Mouse (Mus musculus): ENCODE data around the gene Hbs1l.

Hbs1l gene

GRCm38 (mm10) chr10:21295759-21296621, at the start of gene Hbs1l:
Hbs1l (plus strand) TSS chr10:21295979.
- peak; percentile 94 for DNase-seq (ENCODE audit: low read depth, low spot score)

- no peak for DNase-seq (ENCODE audit: low read depth, low spot score)
These were observed 47.2 kb upstream of the Hbs1l start for GRCm38 (mm10) chr10:21248556-21248955.

GRCm38 (mm10) chr10:21251881-21252534, 43.8 kb upstream of the Hbs1l start:
- peak; percentile 18 for DNase-seq (ENCODE audit: low read depth, low spot score)

- peak; percentile 15 for DNase-seq (ENCODE audit: low read depth, low spot score)
These were observed 43.0 kb upstream of the Hbs1l start for GRCm38 (mm10) chr10:21252800-21253199.

- DNase-seq (ENCODE audit: low read depth, low spot score): peak; percentile 12
These were observed 41.3 kb upstream of the Hbs1l start for GRCm38 (mm10) chr10:21254266-21255140.

GRCm38 (mm10) chr10:21257244-21257643, 38.5 kb upstream of the Hbs1l start:
- DNase-seq (ENCODE audit: low read depth, low spot score): peak; percentile 6

GRCm38 (mm10) chr10:21259649-21260048, 36.1 kb upstream of the Hbs1l start:
- DNase-seq (ENCODE audit: low read depth, low spot score): no peak

- no peak for DNase-seq (ENCODE audit: low read depth, low spot score)
These were observed 30.6 kb upstream of the Hbs1l start for GRCm38 (mm10) chr10:21265188-21265587.

- DNase-seq (ENCODE audit: low read depth, low spot score): no peak
These were observed 28.3 kb upstream of the Hbs1l start for GRCm38 (mm10) chr10:21267452-21267851.

GRCm38 (mm10) chr10:21268786-21269410, 26.9 kb upstream of the Hbs1l start:
- no peak for DNase-seq (ENCODE audit: low read depth, low spot score)

- no peak for DNase-seq (ENCODE audit: low read depth, low spot score)
These were observed 25.9 kb upstream of the Hbs1l start for GRCm38 (mm10) chr10:21269920-21270319.

- no peak for DNase-seq (ENCODE audit: low read depth, low spot score)
These were observed 24.9 kb upstream of the Hbs1l start for GRCm38 (mm10) chr10:21270905-21271304.

- no peak for DNase-seq (ENCODE audit: low read depth, low spot score)
These were observed 24.5 kb upstream of the Hbs1l start for GRCm38 (mm10) chr10:21271310-21271709.

- DNase-seq (ENCODE audit: low read depth, low spot score): no peak
These were observed 24.0 kb upstream of the Hbs1l start for GRCm38 (mm10) chr10:21271785-21272184.

GRCm38 (mm10) chr10:21287243-21288127, 8.3 kb upstream of the Hbs1l start:
- DNase-seq (ENCODE audit: low read depth, low spot score): no peak

GRCm38 (mm10) chr10:21291228-21291627, 4.6 kb upstream of the Hbs1l start:
- DNase-seq (ENCODE audit: low read depth, low spot score): no peak

GRCm38 (mm10) chr10:21294217-21294616, 1.6 kb upstream of the Hbs1l start:
- DNase-seq (ENCODE audit: low read depth, low spot score): no peak

- no peak for DNase-seq (ENCODE audit: low read depth, low spot score)
These were observed 401 bp upstream of the Hbs1l start for GRCm38 (mm10) chr10:21295397-21295758.

GRCm38 (mm10) chr10:21298972-21299371, 3.2 kb downstream of the Hbs1l start:
- DNase-seq (ENCODE audit: low read depth, low spot score): peak; percentile 48

GRCm38 (mm10) chr10:21301822-21302221, 6.0 kb downstream of the Hbs1l start:
- DNase-seq (ENCODE audit: low read depth, low spot score): no peak
